Mouse (Mus musculus) midbrain, embryonic 14.5 days (tissue): ENCODE measurements around the gene Selenok. TPM values are rescaled to one million over a fixed set of nuclear protein-coding genes. Genes with fewer than 3 reads are reported as not detected.

Source experiments
- ATAC-seq: fragments of 200-750 bp; cut with Nextera tagmentation; 2 replicates; pipeline ENCODE4 v1.8.0; 2017; ENCODE audit warnings: moderate number of reproducible peaks, moderate library complexity; ENCODE audit not compliant: low FRiP score, low TSS enrichment
- DNase-seq: peaks from one replicate; pipeline ENCODE4 v3.0.0-alpha.2; 2015
- H3K27ac ChIP-seq: fragments of 300-500 bp; sonication (generic); replicated peaks from 2 replicates; pipeline ENCODE4 v1.5.1; 2014; ENCODE audit warnings: mild to moderate bottlenecking, low read depth, low read length, moderate library complexity
- H3K27me3 ChIP-seq: fragments of 300-500 bp; sonication (generic); 2 replicates; pipeline ENCODE4 v1.6.1; 2014; ENCODE audit warnings: low read length, control low read depth, mixed read lengths; ENCODE audit not compliant: control insufficient read depth, insufficient read depth
- H3K36me3 ChIP-seq: fragments of 300-500 bp; sonication (generic); 2 replicates; pipeline ENCODE4 v1.6.1; 2014; ENCODE audit warnings: low read length, control low read depth; ENCODE audit not compliant: control insufficient read depth, insufficient read depth
- H3K4me1 ChIP-seq: fragments of 300-500 bp; sonication (generic); 2 replicates; pipeline ENCODE4 v1.6.1; 2014; ENCODE audit warnings: mild to moderate bottlenecking, antibody characterized with exemption, low read length, control low read depth; ENCODE audit not compliant: control insufficient read depth, insufficient read depth
- H3K4me2 ChIP-seq: fragments of 300-500 bp; sonication (generic); 2 replicates; pipeline ENCODE4 v1.6.1; 2014; ENCODE audit warnings: mild to moderate bottlenecking, low read length, moderate library complexity
- H3K4me3 ChIP-seq: fragments of 300-500 bp; sonication (generic); replicated peaks from 2 replicates; pipeline ENCODE4 v1.5.1; 2014; ENCODE audit warnings: low read depth, low read length
- H3K9ac ChIP-seq: fragments of 300-500 bp; sonication (generic); replicated peaks from 2 replicates; pipeline ENCODE4 v1.6.1; 2014; ENCODE audit warnings: mild to moderate bottlenecking, low read length, moderate library complexity
- H3K9me3 ChIP-seq: fragments of 300-500 bp; sonication (generic); 2 replicates; pipeline ENCODE4 v1.6.1; 2016; ENCODE audit warnings: low read length, control low read depth, mixed read lengths; ENCODE audit not compliant: control insufficient read depth
- WGBS: fragments of 180-500 bp; shearing (Covaris S2); extraction: QIAGEN DNeasy Blood & Tissue Kit; methylation state at CpG from one replicate; pipeline ENCODE4 v1.1.7; 2014; 5-methylcytosine and 5-hydroxymethylcytosine counted together
- polyA plus RNA-seq: library from polyadenylated mRNA; unstranded; fragments of >200 nt; fragmentation: Nextera tagmentation; extraction: Ambion mirVana; gene quantifications from 2 replicates; pipeline ENCODE4 v1.2.1, GENCODE M21; 2014

Selenok gene
- polyA plus RNA-seq, 1 experiment from 2014 or later, result 356 TPM

- H3K27ac ChIP-seq, result no peak within 1 kb of the TSS
- WGBS, result 11% methylated on average over 54 of the region's 54 CpGs
- H3K4me1 ChIP-seq, result peaks cover 6% of the 10 kb centered on the region
- peak within 1 kb of the TSS; percentile 40 for H3K4me3 ChIP-seq
- no peaks in the 10 kb centered on the region for H3K36me3 ChIP-seq
- H3K9ac ChIP-seq, result peak within 1 kb of the TSS; percentile 54
- DNase-seq, result peak; percentile 62
- peak within 1 kb of the TSS; percentile 93 for H3K4me2 ChIP-seq
- no peaks in the 10 kb centered on the region for H3K9me3 ChIP-seq
- peak; percentile 50; the same call in 1 of the 2 replicates for ATAC-seq
- 0 out of 2 replicates have a peak, but pooled peaks cover 3% of the 10 kb centered on the region for H3K27me3 ChIP-seq
These were observed 40.8 kb downstream of the Selenok start, which contains the start of the genes Il17rb and Chdh for GRCm38 (mm10) chr14:30008733-30009575. Gene Il17rb, minus strand, starts transcription at chr14:30008896. Gene Chdh, plus strand, starts transcription at chr14:30009023.

- H3K36me3 ChIP-seq, result no peaks in the 10 kb centered on the region
- H3K9me3 ChIP-seq, result no peaks in the 10 kb centered on the region
- no peak overlapping the region for H3K9ac ChIP-seq
- H3K4me3 ChIP-seq, result no peak overlapping the region
- DNase-seq, result no peak
- H3K27ac ChIP-seq, result no peak overlapping the region
- ATAC-seq, result no peak
- H3K4me2 ChIP-seq, result no peak overlapping the region
- 0 out of 2 replicates have a peak, but pooled peaks cover 3% of the 10 kb centered on the region for H3K27me3 ChIP-seq
- H3K4me1 ChIP-seq, result peaks cover 6% of the 10 kb centered on the region
- WGBS, result 68% methylated on average over 10 of the region's 10 CpGs
These were observed 41.9 kb downstream of the Selenok start for GRCm38 (mm10) chr14:30009864-30010560.

GRCm38 (mm10) chr14:30011886-30012560, 43.9 kb downstream of the Selenok start:
- Histone ChIP-seq H3K27ac (no peak overlapping the region), H3K4me3 (no peak overlapping the region), H3K4me1 (peaks cover 6% of the 10 kb centered on the region), H3K9ac (no peak overlapping the region), H3K9me3 (no peaks in the 10 kb centered on the region), H3K4me2 (no peak overlapping the region), H3K27me3 (0 out of 2 replicates have a peak, but pooled peaks cover 3% of the 10 kb centered on the region), H3K36me3 (no peaks in the 10 kb centered on the region)
- DNase-seq (no peak), ATAC-seq (no peak)
- 85% methylated on average over 10 of the region's 10 CpGs for WGBS

GRCm38 (mm10) chr14:30014487-30014886, 46.4 kb downstream of the Selenok start:
- 76% methylated on average over 10 of the region's 10 CpGs for WGBS

GRCm38 (mm10) chr14:30015008-30015407, 46.9 kb downstream of the Selenok start:
- no peak for ATAC-seq
- no peak for DNase-seq
- no peak overlapping the region for H3K4me3 ChIP-seq

More at GRCm38 (mm10) chr14:30014487-30014886, 46.4 kb downstream of the Selenok start:
- no peaks in the 10 kb centered on the region for H3K36me3 ChIP-seq
- no peaks in the 10 kb centered on the region for H3K9me3 ChIP-seq
- H3K4me2 ChIP-seq, result no peak overlapping the region
- ATAC-seq (no peak), DNase-seq (no peak)
- no peaks in the 10 kb centered on the region for H3K4me1 ChIP-seq
- no peak overlapping the region for H3K9ac ChIP-seq
- no peak overlapping the region for H3K4me3 ChIP-seq
- no peaks in the 10 kb centered on the region for H3K27me3 ChIP-seq
- H3K27ac ChIP-seq, result no peak overlapping the region

GRCm38 (mm10) chr14:30016666-30017065, 48.6 kb downstream of the Selenok start:
- no peak overlapping the region for H3K9ac ChIP-seq
- no peak overlapping the region for H3K27ac ChIP-seq
- no peaks in the 10 kb centered on the region for H3K9me3 ChIP-seq
- DNase-seq (no peak), ATAC-seq (no peak)
- H3K36me3 ChIP-seq, result no peaks in the 10 kb centered on the region
- H3K4me1 ChIP-seq, result no peaks in the 10 kb centered on the region
- WGBS, result 89% methylated on average over 5 of the region's 5 CpGs
- H3K4me2 ChIP-seq, result no peak overlapping the region
- H3K27me3 ChIP-seq, result no peaks in the 10 kb centered on the region
- H3K4me3 ChIP-seq, result no peak overlapping the region

More at GRCm38 (mm10) chr14:30015008-30015407, 46.9 kb downstream of the Selenok start:
- no peaks in the 10 kb centered on the region for H3K36me3 ChIP-seq
- no peak overlapping the region for H3K4me2 ChIP-seq
- no peak overlapping the region for H3K27ac ChIP-seq
- H3K4me1 ChIP-seq, result no peaks in the 10 kb centered on the region
- 81% methylated on average over 1 of the region's 1 CpGs for WGBS
- H3K27me3 ChIP-seq, result no peaks in the 10 kb centered on the region
- no peak overlapping the region for H3K9ac ChIP-seq
- no peaks in the 10 kb centered on the region for H3K9me3 ChIP-seq

GRCm38 (mm10) chr14:30017794-30018462, 49.8 kb downstream of the Selenok start:
- Histone ChIP-seq H3K36me3 (no peaks in the 10 kb centered on the region), H3K4me1 (no peaks in the 10 kb centered on the region), H3K27me3 (no peaks in the 10 kb centered on the region), H3K9me3 (no peaks in the 10 kb centered on the region), H3K9ac (no peak overlapping the region), H3K4me3 (no peak overlapping the region), H3K27ac (no peak overlapping the region), H3K4me2 (no peak overlapping the region)
- WGBS, result 91% methylated on average over 8 of the region's 8 CpGs
- DNase-seq (no peak), ATAC-seq (no peak)

- no peaks in the 10 kb centered on the region for H3K27me3 ChIP-seq
- no peaks in the 10 kb centered on the region for H3K4me1 ChIP-seq
- no peak overlapping the region for H3K4me3 ChIP-seq
- H3K9ac ChIP-seq, result no peak overlapping the region
- ATAC-seq (no peak), DNase-seq (no peak)
- no peak overlapping the region for H3K4me2 ChIP-seq
- H3K36me3 ChIP-seq, result no peaks in the 10 kb centered on the region
- H3K9me3 ChIP-seq, result no peaks in the 10 kb centered on the region
- WGBS, result 95% methylated on average over 4 of the region's 4 CpGs
- no peak overlapping the region for H3K27ac ChIP-seq
These were observed 50.3 kb downstream of the Selenok start for GRCm38 (mm10) chr14:30018463-30018801.
